Mouse (Mus musculus) limb, embryonic 11.5 days (tissue): ENCODE measurements around the gene Ppil1. TPM values are rescaled to one million over a fixed set of nuclear protein-coding genes. Genes with fewer than 3 reads are reported as not detected.
A peak's percentile ranks its signal among the peaks of the same experiment; 100 is the strongest.

Experiments
- ATAC-seq: fragments of 200-750 bp; cut with Nextera tagmentation; 2 replicates; pipeline ENCODE4 v1.8.0; 2017; ENCODE audit warnings: low read depth; ENCODE audit not compliant: insufficient number of reproducible peaks, low FRiP score, low TSS enrichment
- DNase-seq: peaks from one replicate; pipeline ENCODE4 v3.0.0-alpha.2; 2015; ENCODE audit warnings: low spot score
- H3K27ac ChIP-seq: fragments of 300-500 bp; sonication (generic); replicated peaks from 2 replicates; pipeline ENCODE4 v1.5.1; 2014; ENCODE audit warnings: low read depth, mild to moderate bottlenecking, low read length
- H3K27me3 ChIP-seq: fragments of 300-500 bp; sonication (generic); 2 replicates; pipeline ENCODE4 v1.6.1; 2014; ENCODE audit warnings: mild to moderate bottlenecking, low read length, mixed read lengths; ENCODE audit not compliant: control insufficient read depth, insufficient read depth
- H3K36me3 ChIP-seq: fragments of 300-500 bp; sonication (generic); 2 replicates; pipeline ENCODE4 v1.6.1; 2014; ENCODE audit warnings: mild to moderate bottlenecking, low read length, moderate library complexity, mixed read lengths; ENCODE audit not compliant: control insufficient read depth, insufficient read depth
- H3K4me1 ChIP-seq: fragments of 300-500 bp; sonication (generic); 2 replicates; pipeline ENCODE4 v1.6.1; 2014; ENCODE audit warnings: low read length, mixed read lengths; ENCODE audit not compliant: control insufficient read depth, insufficient read depth
- H3K4me2 ChIP-seq: fragments of 300-500 bp; sonication (generic); 2 replicates; pipeline ENCODE4 v1.6.1; 2014; ENCODE audit warnings: low read depth, mild to moderate bottlenecking, moderate library complexity; ENCODE audit not compliant: severe bottlenecking
- H3K4me3 ChIP-seq: fragments of 300-500 bp; sonication (generic); 2 replicates; pipeline ENCODE4 v1.5.1; 2014; ENCODE audit warnings: low read depth, low read length
- H3K9ac ChIP-seq: fragments of 300-500 bp; sonication (generic); 2 replicates; pipeline ENCODE4 v1.6.1; 2014; ENCODE audit warnings: mild to moderate bottlenecking, low read length
- H3K9me3 ChIP-seq: fragments of 300-500 bp; sonication (generic); 2 replicates; pipeline ENCODE4 v1.6.1; 2016; ENCODE audit warnings: low read length; ENCODE audit not compliant: control insufficient read depth
- WGBS: fragments of 180-500 bp; shearing (Covaris S2); extraction: QIAGEN DNeasy Blood & Tissue Kit; methylation state at CpG from one replicate; pipeline ENCODE4 v1.1.7; 2014; 5-methylcytosine and 5-hydroxymethylcytosine counted together
- polyA plus RNA-seq: library from polyadenylated mRNA; unstranded; fragments of >200 nt; fragmentation: Nextera tagmentation; extraction: Ambion mirVana; gene quantifications from 2 replicates; pipeline ENCODE4 v1.2.1, GENCODE M21; 2014

Gene Ppil1
- 201 and 206 TPM in 2 replicates for polyA plus RNA-seq

- peak; percentile 69; the same call in 1 of the 2 replicates for ATAC-seq
These were observed at the start of gene Ppil1 for GRCm38 (mm10) chr17:29263840-29264633. TSS of gene Ppil1 (minus strand) at chr17:29264186.

GRCm38 (mm10) chr17:29313300-29313699, 49.3 kb upstream of the Ppil1 start:
- Histone ChIP-seq H3K27me3 (no peaks in the 10 kb centered on the region), H3K27ac (no peak overlapping the region), H3K4me1 (no peaks in the 10 kb centered on the region), H3K4me2 (no peak overlapping the region), H3K4me3 (no peak overlapping the region), H3K9ac (no peak overlapping the region), H3K36me3 (no peaks in the 10 kb centered on the region), H3K9me3 (0 out of 2 replicates have a peak, but pooled peaks cover 4% of the 10 kb centered on the region)
- no peak for ATAC-seq
- no peak for DNase-seq

More at GRCm38 (mm10) chr17:29263840-29264633, at the start of gene Ppil1:
- DNase-seq = peak; percentile 88
- H3K9me3 ChIP-seq = no peaks in the 10 kb centered on the region
- H3K4me1 ChIP-seq = peaks cover 12% of the 10 kb centered on the region
- H3K27ac ChIP-seq = peak within 1 kb of the TSS; percentile 99
- H3K4me2 ChIP-seq = peak within 1 kb of the TSS; percentile 69
- H3K27me3 ChIP-seq = no peaks in the 10 kb centered on the region
- 8% methylated on average over 38 of the region's 38 CpGs for WGBS
- peak within 1 kb of the TSS; percentile 89 for H3K9ac ChIP-seq
- H3K4me3 ChIP-seq = peak within 1 kb of the TSS; percentile 91
- peaks cover 10% of the 10 kb centered on the region for H3K36me3 ChIP-seq

- Histone ChIP-seq H3K4me3 (no peak overlapping the region), H3K27ac (no peak overlapping the region), H3K9me3 (0 out of 2 replicates have a peak, but pooled peaks cover 4% of the 10 kb centered on the region), H3K4me2 (no peak overlapping the region), H3K4me1 (no peaks in the 10 kb centered on the region), H3K36me3 (no peaks in the 10 kb centered on the region), H3K9ac (no peak overlapping the region), H3K27me3 (no peaks in the 10 kb centered on the region)
- DNase-seq (no peak), ATAC-seq (no peak)
- WGBS = 93% methylated on average over 2 of the region's 2 CpGs
These were observed 48.1 kb upstream of the Ppil1 start for GRCm38 (mm10) chr17:29312082-29312481.

- H3K9me3 ChIP-seq = 0 out of 2 replicates have a peak, but pooled peaks cover 4% of the 10 kb centered on the region
- no peaks in the 10 kb centered on the region for H3K27me3 ChIP-seq
- H3K36me3 ChIP-seq = no peaks in the 10 kb centered on the region
- H3K27ac ChIP-seq = no peak overlapping the region
- H3K9ac ChIP-seq = no peak overlapping the region
- H3K4me3 ChIP-seq = no peak overlapping the region
- 87% methylated on average over 8 of the region's 8 CpGs for WGBS
- no peaks in the 10 kb centered on the region for H3K4me1 ChIP-seq
- no peak for ATAC-seq
- no peak for DNase-seq
- no peak overlapping the region for H3K4me2 ChIP-seq
These were observed 47.6 kb upstream of the Ppil1 start for GRCm38 (mm10) chr17:29311602-29312001.

GRCm38 (mm10) chr17:29310056-29310623, 46.2 kb upstream of the Ppil1 start:
- no peak overlapping the region for H3K9ac ChIP-seq
- DNase-seq (no peak), ATAC-seq (no peak)
- WGBS = 71% methylated on average over 21 of the region's 21 CpGs
- no peaks in the 10 kb centered on the region for H3K27me3 ChIP-seq
- peaks cover 6% of the 10 kb centered on the region; the same call in 1 of the 2 replicates for H3K4me1 ChIP-seq
- no peaks in the 10 kb centered on the region for H3K36me3 ChIP-seq
- no peak overlapping the region for H3K4me3 ChIP-seq
- 0 out of 2 replicates have a peak, but pooled peaks cover 4% of the 10 kb centered on the region for H3K9me3 ChIP-seq
- H3K4me2 ChIP-seq = no peak overlapping the region
- H3K27ac ChIP-seq = no peak overlapping the region

GRCm38 (mm10) chr17:29305871-29306270, 41.9 kb upstream of the Ppil1 start:
- 59% methylated on average over 7 of the region's 7 CpGs for WGBS
- Histone ChIP-seq H3K4me2 (no peak overlapping the region), H3K36me3 (peaks cover 7% of the 10 kb centered on the region; the same call in 1 of the 2 replicates), H3K27ac (no peak overlapping the region), H3K4me3 (no peak overlapping the region), H3K9me3 (no peaks in the 10 kb centered on the region), H3K9ac (no peak overlapping the region), H3K4me1 (peaks cover 25% of the 10 kb centered on the region), H3K27me3 (no peaks in the 10 kb centered on the region)
- DNase-seq (no peak), ATAC-seq (no peak)

- H3K9me3 ChIP-seq = no peaks in the 10 kb centered on the region
- 30% methylated on average over 15 of the region's 15 CpGs for WGBS
- no peak for DNase-seq
- H3K4me3 ChIP-seq = no peak overlapping the region
- no peaks in the 10 kb centered on the region for H3K27me3 ChIP-seq
- peaks cover 8% of the 10 kb centered on the region; the same call in 1 of the 2 replicates for H3K36me3 ChIP-seq
- H3K4me2 ChIP-seq = no peak overlapping the region
- no peak for ATAC-seq
- H3K27ac ChIP-seq = no peak overlapping the region
- no peak overlapping the region for H3K9ac ChIP-seq
- peaks cover 25% of the 10 kb centered on the region for H3K4me1 ChIP-seq
These were observed 41.2 kb upstream of the Ppil1 start for GRCm38 (mm10) chr17:29305058-29305806.

- Histone ChIP-seq H3K27ac (no peak overlapping the region), H3K4me3 (no peak overlapping the region), H3K9me3 (no peaks in the 10 kb centered on the region), H3K27me3 (no peaks in the 10 kb centered on the region), H3K4me2 (no peak overlapping the region), H3K36me3 (peaks cover 12% of the 10 kb centered on the region; the same call in 1 of the 2 replicates), H3K4me1 (peaks cover 25% of the 10 kb centered on the region), H3K9ac (no peak overlapping the region)
- DNase-seq (no peak), ATAC-seq (no peak)
- WGBS = 69% methylated on average over 13 of the region's 13 CpGs
These were observed 40.5 kb upstream of the Ppil1 start for GRCm38 (mm10) chr17:29304376-29305057.
